Mouse (Mus musculus): ENCODE data around the gene Tomm40l. TPM values are rescaled to one million over a fixed set of nuclear protein-coding genes. Genes with fewer than 3 reads are reported as not detected.
"Not testable (repeated sequence)": the region's sequence is repeated elsewhere in the genome, so short reads cannot be mapped to it uniquely, and the experiment has no call there.

The Tomm40l gene
- polyA plus RNA-seq, 1 experiment from 2014 or later: 34.4 TPM

DNA sequence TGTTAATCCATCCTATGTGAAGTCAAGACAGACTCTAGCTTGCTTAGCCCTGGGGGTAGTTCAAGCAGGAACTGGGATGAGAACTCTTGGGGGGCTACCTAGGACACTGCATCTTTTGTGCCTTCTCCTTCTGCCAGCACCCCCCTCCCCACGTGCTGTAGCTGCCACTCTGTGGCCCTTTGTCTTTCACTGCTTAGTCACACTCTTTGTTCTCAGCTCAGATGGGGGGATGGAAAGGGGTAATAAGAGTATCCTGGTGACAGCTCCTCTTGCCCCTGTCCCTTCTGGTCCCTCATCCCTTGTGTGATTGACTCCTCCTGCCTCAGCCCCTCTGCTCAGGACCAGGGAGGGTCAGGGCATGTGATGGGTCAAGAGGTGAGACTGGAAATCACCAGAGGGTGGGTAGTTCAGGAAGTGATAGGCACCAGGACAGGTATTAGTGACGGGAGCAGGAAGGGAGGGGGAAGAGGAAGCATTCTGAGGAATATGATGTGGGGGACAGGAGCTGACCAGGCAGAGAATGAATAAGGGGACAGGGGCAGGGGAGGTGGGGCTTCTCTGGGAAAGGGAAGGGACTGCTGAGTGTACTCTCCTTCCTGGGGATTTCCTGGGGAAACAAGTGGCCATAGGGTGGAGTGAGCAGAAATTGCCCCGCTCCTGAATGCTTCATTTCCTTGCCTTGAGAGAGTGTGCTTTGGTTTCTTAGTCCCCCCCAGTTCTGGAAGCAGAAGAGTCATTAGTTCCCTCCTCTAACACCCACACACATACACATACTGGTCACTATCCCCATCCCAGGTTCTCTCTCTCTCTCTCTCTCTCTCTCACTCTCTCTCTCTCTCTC is 26.3 kb upstream of the Tomm40l start:
- Histone ChIP-seq H3K27ac (peak overlapping the region; percentile 90; the same call in 1 of the 2 replicates), H3K36me3 (peaks cover 18% of the 10 kb centered on the region), H3K4me3 (no peak overlapping the region), H3K4me2 (replicated peaks) (no peak overlapping the region), H3K27me3 (no peaks in the 10 kb centered on the region), H3K9me3 (no peaks in the 10 kb centered on the region), H3K4me1 (peaks cover 70% of the 10 kb centered on the region), H3K9ac (no peak overlapping the region)
- WGBS: 57% methylated on average over 3 of the region's 3 CpGs
- ATAC-seq (ENCODE audit: low FRiP score, low read depth): no peak

DNA sequence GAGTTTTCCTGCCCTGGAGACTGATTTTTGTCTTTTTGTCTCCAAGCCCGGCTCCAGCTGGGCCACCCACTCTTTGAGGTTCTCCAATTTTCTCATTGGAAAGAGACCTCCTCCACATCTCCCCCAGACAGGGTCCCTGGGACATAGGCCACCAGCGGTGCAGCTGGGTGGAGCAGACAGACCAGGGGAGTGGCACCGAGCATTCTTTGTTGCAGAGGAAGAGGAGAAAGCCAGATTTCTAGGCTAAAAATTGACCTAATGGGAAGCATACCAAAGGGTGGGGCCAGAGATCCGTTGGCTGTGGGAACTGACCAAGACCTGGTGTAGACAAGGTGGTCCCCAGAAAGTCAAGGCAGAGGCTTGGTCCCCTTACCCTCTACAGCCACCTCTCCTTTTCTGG is 25.6 kb upstream of the Tomm40l start:
- no peak overlapping the region for H3K9ac ChIP-seq
- H3K36me3 ChIP-seq: peaks cover 24% of the 10 kb centered on the region
- WGBS: 29% methylated on average over 4 of the region's 4 CpGs
- peak overlapping the region; percentile 90 for H3K27ac ChIP-seq
- H3K4me1 ChIP-seq: peaks cover 67% of the 10 kb centered on the region
- ATAC-seq (ENCODE audit: low FRiP score, low read depth): no peak
- H3K4me2 ChIP-seq (replicated peaks): peak overlapping the region; percentile 84
- peak overlapping the region; percentile 81; the same call in 1 of the 2 replicates for H3K4me3 ChIP-seq
- no peaks in the 10 kb centered on the region for H3K27me3 ChIP-seq
- H3K9me3 ChIP-seq: no peaks in the 10 kb centered on the region

DNA sequence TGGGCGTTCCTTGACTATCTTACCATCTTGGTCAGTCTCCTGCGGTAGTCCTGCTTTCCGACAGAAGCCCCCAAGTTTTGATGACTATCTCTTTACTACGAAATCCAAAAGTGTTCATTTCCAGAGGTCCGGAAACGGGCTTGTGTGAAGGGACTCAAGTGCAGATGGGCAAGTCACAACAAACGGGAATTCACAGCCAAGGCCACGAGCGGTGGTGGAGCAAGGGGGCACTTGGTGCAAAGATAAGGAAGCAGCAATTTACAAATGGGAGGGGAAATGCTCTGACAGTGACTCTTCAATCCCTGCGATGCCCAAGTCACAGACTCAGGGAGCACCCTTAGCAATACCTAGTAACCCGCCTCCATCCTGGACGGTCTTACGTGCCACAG is 25.1 kb upstream of the Tomm40l start:
- no peaks in the 10 kb centered on the region for H3K9me3 ChIP-seq
- ATAC-seq (ENCODE audit: low FRiP score, low read depth): peak; percentile 1; the same call in 1 of the 2 replicates
- H3K27ac ChIP-seq: peak overlapping the region; percentile 90
- peak overlapping the region; percentile 48; the same call in 1 of the 2 replicates for H3K9ac ChIP-seq
- peak overlapping the region; percentile 84 for H3K4me2 ChIP-seq (replicated peaks)
- H3K27me3 ChIP-seq: no peaks in the 10 kb centered on the region
- peak overlapping the region; percentile 81 for H3K4me3 ChIP-seq
- peaks cover 28% of the 10 kb centered on the region for H3K36me3 ChIP-seq
- peaks cover 62% of the 10 kb centered on the region for H3K4me1 ChIP-seq
- 12% methylated on average over 13 of the region's 13 CpGs for WGBS

- Histone ChIP-seq H3K36me3 (peaks cover 34% of the 10 kb centered on the region), H3K4me1 (peaks cover 57% of the 10 kb centered on the region), H3K4me3 (peak overlapping the region; percentile 81), H3K9me3 (no peaks in the 10 kb centered on the region), H3K4me2 (replicated peaks) (peak overlapping the region; percentile 84), H3K27me3 (no peaks in the 10 kb centered on the region), H3K9ac (peak overlapping the region; percentile 90), H3K27ac (peak overlapping the region; percentile 90)
- ATAC-seq (ENCODE audit: low FRiP score, low read depth): peak; percentile 92
- WGBS: under 1% methylated on average over 41 of the region's 41 CpGs
Measured at GRCm38 (mm10) chr1:171246709-171247452, 24.6 kb upstream of the Tomm40l start.

- peak overlapping the region; percentile 84 for H3K4me2 ChIP-seq (replicated peaks)
- no peak overlapping the region for H3K4me3 ChIP-seq
- no peak overlapping the region for H3K27ac ChIP-seq
- 78% methylated on average over 8 of the region's 8 CpGs for WGBS
- peaks cover 49% of the 10 kb centered on the region for H3K36me3 ChIP-seq
- no peaks in the 10 kb centered on the region for H3K27me3 ChIP-seq
- ATAC-seq (ENCODE audit: low FRiP score, low read depth): no peak
- H3K4me1 ChIP-seq: peaks cover 41% of the 10 kb centered on the region
- H3K9me3 ChIP-seq: no peaks in the 10 kb centered on the region
- H3K9ac ChIP-seq: peak overlapping the region; percentile 19; the same call in 1 of the 2 replicates
Measured at GRCm38 (mm10) chr1:171245353-171245752, 23.0 kb upstream of the Tomm40l start.

GRCm38 (mm10) chr1:171241952-171242351 is 19.6 kb upstream of the Tomm40l start:
- 86% methylated on average over 12 of the region's 12 CpGs for WGBS
- peaks cover 15% of the 10 kb centered on the region for H3K4me1 ChIP-seq
- ATAC-seq (ENCODE audit: low FRiP score, low read depth); H3K4me2 ChIP-seq (replicated peaks); H3K9me3 ChIP-seq; H3K9ac ChIP-seq; H3K4me3 ChIP-seq; H3K27ac ChIP-seq; H3K27me3 ChIP-seq: not testable (repeated sequence)
- H3K36me3 ChIP-seq: peaks cover 83% of the 10 kb centered on the region

- Histone ChIP-seq H3K9ac (no peak overlapping the region), H3K4me3 (no peak overlapping the region), H3K9me3 (no peaks in the 10 kb centered on the region), H3K36me3 (peaks cover 93% of the 10 kb centered on the region), H3K4me1 (peaks cover 9% of the 10 kb centered on the region), H3K27ac (no peak overlapping the region), H3K4me2 (replicated peaks) (no peak overlapping the region), H3K27me3 (no peaks in the 10 kb centered on the region)
- WGBS: 86% methylated on average over 10 of the region's 10 CpGs
- no peak for ATAC-seq (ENCODE audit: low FRiP score, low read depth)
Measured at GRCm38 (mm10) chr1:171240911-171241310, 18.6 kb upstream of the Tomm40l start.

DNA sequence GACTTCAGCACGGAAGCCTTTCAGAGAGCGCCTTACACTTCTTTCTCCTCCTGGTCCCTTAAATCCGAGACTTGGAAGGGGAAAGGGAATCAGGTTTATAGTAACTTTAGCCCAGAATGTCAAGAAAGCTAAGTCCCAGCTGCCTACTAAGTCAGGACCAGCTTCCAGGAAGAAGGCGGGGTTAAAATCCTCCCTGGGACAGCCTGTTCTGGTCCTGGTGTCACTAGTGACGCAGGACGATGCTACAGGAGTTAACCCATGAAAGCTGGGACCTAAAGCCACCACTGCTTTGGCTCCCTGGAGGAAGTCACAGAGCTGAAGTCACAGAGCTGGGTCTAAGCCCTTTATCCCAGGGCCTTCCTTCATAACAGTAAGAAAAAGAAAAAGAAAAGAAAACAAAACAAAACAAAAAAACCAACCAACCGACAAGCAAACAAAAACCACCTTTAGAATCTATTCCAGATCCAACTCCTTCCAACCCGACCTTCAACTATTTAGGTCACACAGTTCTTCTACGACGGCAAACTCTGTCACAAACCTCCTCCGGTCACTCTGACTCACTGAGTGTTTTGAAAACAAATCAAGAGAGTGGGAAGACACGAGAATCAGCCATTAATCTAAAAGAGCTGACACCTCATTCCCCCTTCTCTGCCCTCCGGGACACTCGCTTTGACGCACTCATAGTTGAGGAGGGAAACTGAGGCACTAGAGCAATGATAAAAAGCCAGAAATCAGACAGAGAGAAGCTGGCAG is 17.9 kb upstream of the Tomm40l start:
- H3K4me3 ChIP-seq: no peak overlapping the region
- peaks cover 3% of the 10 kb centered on the region; the same call in 1 of the 2 replicates for H3K4me1 ChIP-seq
- H3K27ac ChIP-seq: no peak overlapping the region
- 0 out of 2 replicates have a peak overlapping the region, but pooled peaks have one; percentile 19 for H3K9ac ChIP-seq
- no peak for ATAC-seq (ENCODE audit: low FRiP score, low read depth)
- WGBS: 83% methylated on average over 15 of the region's 15 CpGs
- peaks cover 96% of the 10 kb centered on the region for H3K36me3 ChIP-seq
- no peaks in the 10 kb centered on the region for H3K9me3 ChIP-seq
- H3K4me2 ChIP-seq (replicated peaks): no peak overlapping the region
- H3K27me3 ChIP-seq: no peaks in the 10 kb centered on the region

GRCm38 (mm10) chr1:171238463-171238862 is 16.1 kb upstream of the Tomm40l start:
- Histone ChIP-seq H3K4me1 (no peaks in the 10 kb centered on the region), H3K4me2 (replicated peaks) (no peak overlapping the region), H3K9me3 (no peaks in the 10 kb centered on the region), H3K9ac (no peak overlapping the region), H3K27me3 (no peaks in the 10 kb centered on the region), H3K27ac (no peak overlapping the region), H3K4me3 (no peak overlapping the region), H3K36me3 (peaks cover 99% of the 10 kb centered on the region)
- no peak for ATAC-seq (ENCODE audit: low FRiP score, low read depth)
- 73% methylated on average over 14 of the region's 14 CpGs for WGBS

DNA sequence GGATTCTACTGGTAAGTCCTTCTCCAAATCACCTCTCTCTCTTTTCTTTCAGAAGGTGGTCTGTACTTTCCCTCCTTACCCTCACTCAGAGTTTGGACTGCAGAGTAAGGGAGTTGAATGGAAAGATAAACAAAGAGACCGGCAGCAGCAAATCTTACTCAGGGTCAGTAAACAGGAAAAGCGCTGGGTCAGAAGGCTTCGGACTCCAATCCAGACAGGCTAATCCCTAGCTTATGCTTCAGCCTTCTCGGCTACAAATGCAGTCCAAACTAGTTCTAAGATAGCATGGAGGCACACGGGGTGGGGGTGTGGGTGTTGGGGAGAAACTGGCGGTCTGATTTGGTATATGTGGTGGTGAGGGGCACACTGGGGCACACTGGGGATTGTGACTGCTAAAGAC is 15.1 kb upstream of the Tomm40l start:
- no peak for ATAC-seq (ENCODE audit: low FRiP score, low read depth)
- Histone ChIP-seq H3K4me3 (no peak overlapping the region), H3K36me3 (peaks cover 92% of the 10 kb centered on the region), H3K4me2 (replicated peaks) (no peak overlapping the region), H3K4me1 (no peaks in the 10 kb centered on the region), H3K27ac (no peak overlapping the region), H3K27me3 (no peaks in the 10 kb centered on the region), H3K9me3 (no peaks in the 10 kb centered on the region), H3K9ac (no peak overlapping the region)
- 90% methylated on average over 6 of the region's 6 CpGs for WGBS

GRCm38 (mm10) chr1:171235791-171236190 is 13.5 kb upstream of the Tomm40l start:
- H3K4me3 ChIP-seq: no peak overlapping the region
- H3K27me3 ChIP-seq: no peaks in the 10 kb centered on the region
- no peak overlapping the region for H3K27ac ChIP-seq
- H3K4me2 ChIP-seq (replicated peaks): no peak overlapping the region
- 93% methylated on average over 4 of the region's 4 CpGs for WGBS
- no peaks in the 10 kb centered on the region for H3K9me3 ChIP-seq
- ATAC-seq (ENCODE audit: low FRiP score, low read depth): no peak
- H3K4me1 ChIP-seq: peaks cover 4% of the 10 kb centered on the region
- H3K9ac ChIP-seq: no peak overlapping the region
- H3K36me3 ChIP-seq: peaks cover 75% of the 10 kb centered on the region

DNA sequence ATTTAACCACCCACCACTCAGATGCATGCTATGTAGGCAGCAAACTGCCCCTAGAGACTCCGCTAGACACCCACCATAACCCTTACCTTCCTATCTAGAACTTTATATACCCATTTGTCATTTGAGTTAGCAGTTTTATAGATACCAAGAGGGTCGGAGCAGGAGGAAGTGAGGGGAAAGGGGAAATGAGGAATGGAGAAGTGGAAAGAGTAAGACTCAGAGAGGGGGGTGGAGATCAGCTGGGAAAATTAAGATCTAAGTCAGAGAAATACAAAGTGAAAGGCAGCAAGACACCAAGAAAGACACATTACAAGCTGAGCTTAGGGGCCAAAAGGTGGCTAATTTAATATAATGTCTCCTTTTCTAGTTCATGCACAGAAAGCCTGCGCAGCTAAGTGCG is 12.2 kb upstream of the Tomm40l start:
- 84% methylated on average over 4 of the region's 4 CpGs for WGBS
- peaks cover 63% of the 10 kb centered on the region for H3K36me3 ChIP-seq

More for the DNA sequence above, 12.2 kb upstream of the Tomm40l start:
- ATAC-seq (ENCODE audit: low FRiP score, low read depth): no peak
- Histone ChIP-seq H3K27ac (no peak overlapping the region), H3K9me3 (no peaks in the 10 kb centered on the region), H3K9ac (no peak overlapping the region), H3K4me1 (peaks cover 16% of the 10 kb centered on the region), H3K4me2 (replicated peaks) (no peak overlapping the region), H3K4me3 (no peak overlapping the region), H3K27me3 (no peaks in the 10 kb centered on the region)
